Mouse (Mus musculus) heart, postnatal 0 days (tissue): ENCODE data around the gene Gtsf1.

Experiments used
- CTCF ChIP-seq: IDR thresholded peaks from 2 replicates; pipeline ENCODE4 v1.5.1; 2016; ENCODE audit warnings: antibody characterized with exemption, control low read depth, low read depth
- EP300 ChIP-seq: IDR thresholded peaks from 2 replicates; pipeline ENCODE4 v1.6.1; 2016; ENCODE audit warnings: antibody characterized with exemption, low read depth

DNA sequence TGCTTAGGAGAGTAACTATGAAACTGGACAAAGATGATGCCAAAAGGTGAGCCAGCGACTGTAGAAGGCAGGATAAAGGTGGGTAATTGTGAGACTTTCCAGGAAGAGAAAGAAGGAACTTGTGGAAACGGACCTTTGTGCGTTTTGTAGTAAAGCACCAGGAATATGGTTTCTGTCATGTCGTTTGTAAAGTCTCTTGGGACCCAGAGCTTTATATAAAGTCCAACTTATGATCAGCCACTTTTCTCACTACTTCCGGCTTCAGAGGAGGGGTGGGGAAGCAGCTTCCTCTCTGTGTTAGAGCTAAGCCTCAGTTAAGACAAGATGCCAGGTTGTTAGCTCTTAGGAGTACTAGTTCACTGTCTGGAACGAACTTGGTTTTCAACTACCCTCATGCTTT is 24.2 kb upstream of the Gtsf1 start:
- no peak for TF ChIP-seq CTCF
- no peak for TF ChIP-seq EP300
